Mouse (Mus musculus) E14TG2a.4 (cell line): Measurements from ENCODE around the gene Wfdc15b.

ENCODE experiments used
- H3K27me3 ChIP-seq: 2 replicates; pipeline ENCODE4 v1.6.1; 2014; ENCODE audit warnings: low read length, control low read depth; ENCODE audit not compliant: insufficient read depth
- H3K36me3 ChIP-seq: 2 replicates; pipeline ENCODE4 v1.6.1; 2014; ENCODE audit warnings: low read length, control low read depth; ENCODE audit not compliant: insufficient read depth
- H3K4me1 ChIP-seq: replicated peaks from 2 replicates; pipeline ENCODE4 v1.6.1; 2014; ENCODE audit warnings: low read depth, low read length, control low read depth
- H3K4me3 ChIP-seq: replicated peaks from 2 replicates; pipeline ENCODE4 v1.5.1; 2014; ENCODE audit warnings: mild to moderate bottlenecking, low read length
- H3K9me3 ChIP-seq: 2 replicates; pipeline ENCODE4 v1.6.1; 2014; ENCODE audit warnings: low read length, control low read depth
- CTCF ChIP-seq: conservative IDR thresholded peaks from 2 replicates; pipeline ENCODE4 v1.5.1; 2014; ENCODE audit warnings: low read length
- NANOG ChIP-seq: IDR thresholded peaks from 2 replicates; pipeline ENCODE4 v1.6.1; 2014; ENCODE audit warnings: borderline replicate concordance, low read length, mixed read lengths
- POU5F1 ChIP-seq: IDR thresholded peaks from 2 replicates; pipeline ENCODE4 v1.6.1; 2014; ENCODE audit warnings: low read length, borderline replicate concordance

Gene Wfdc15b

GRCm38 (mm10) chr2:164170326-164170725 is 51.1 kb downstream of the Wfdc15b start:
- H3K9me3 ChIP-seq: no peaks in the 10 kb centered on the region
- no peak overlapping the region for H3K4me3 ChIP-seq
- TF ChIP-seq POU5F1 (no peak), CTCF (no peak), NANOG (no peak)

GRCm38 (mm10) chr2:164168571-164168946 is 52.9 kb downstream of the Wfdc15b start:
- Histone ChIP-seq H3K36me3 (no peaks in the 10 kb centered on the region), H3K27me3 (peaks cover 85% of the 10 kb centered on the region), H3K9me3 (no peaks in the 10 kb centered on the region), H3K4me1 (peaks cover 16% of the 10 kb centered on the region), H3K4me3 (peak overlapping the region; percentile 69)
- no peak for TF ChIP-seq CTCF
- no peak for TF ChIP-seq NANOG
- TF ChIP-seq POU5F1: no peak

More at GRCm38 (mm10) chr2:164170326-164170725, 51.1 kb downstream of the Wfdc15b start:
- H3K27me3 ChIP-seq: peaks cover 82% of the 10 kb centered on the region
- H3K4me1 ChIP-seq: peaks cover 16% of the 10 kb centered on the region
- no peaks in the 10 kb centered on the region for H3K36me3 ChIP-seq

GRCm38 (mm10) chr2:164167752-164168570 is 53.5 kb downstream of the Wfdc15b start:
- Histone ChIP-seq H3K4me1 (peaks cover 16% of the 10 kb centered on the region), H3K9me3 (no peaks in the 10 kb centered on the region), H3K27me3 (peaks cover 83% of the 10 kb centered on the region), H3K36me3 (no peaks in the 10 kb centered on the region), H3K4me3 (peak overlapping the region; percentile 69)
- TF ChIP-seq POU5F1 (no peak), NANOG (no peak), CTCF (no peak)

- Histone ChIP-seq H3K4me3 (no peak overlapping the region), H3K36me3 (no peaks in the 10 kb centered on the region), H3K9me3 (no peaks in the 10 kb centered on the region), H3K27me3 (peaks cover 63% of the 10 kb centered on the region), H3K4me1 (peaks cover 5% of the 10 kb centered on the region)
- TF ChIP-seq NANOG: no peak
- no peak for TF ChIP-seq POU5F1
- no peak for TF ChIP-seq CTCF
Measured at GRCm38 (mm10) chr2:164164941-164165340, 56.5 kb downstream of the Wfdc15b start.
